Mouse (Mus musculus): ENCODE measurements at regions not wholly inside any gene's neighbourhood (a gene's known extent, or its start where the extent isn't known, plus 50 kb on each side); places are given as distances from the start of the nearest gene placed in this dataset.
A peak's percentile ranks its signal among the peaks of the same experiment; 100 is the strongest.

DNA sequence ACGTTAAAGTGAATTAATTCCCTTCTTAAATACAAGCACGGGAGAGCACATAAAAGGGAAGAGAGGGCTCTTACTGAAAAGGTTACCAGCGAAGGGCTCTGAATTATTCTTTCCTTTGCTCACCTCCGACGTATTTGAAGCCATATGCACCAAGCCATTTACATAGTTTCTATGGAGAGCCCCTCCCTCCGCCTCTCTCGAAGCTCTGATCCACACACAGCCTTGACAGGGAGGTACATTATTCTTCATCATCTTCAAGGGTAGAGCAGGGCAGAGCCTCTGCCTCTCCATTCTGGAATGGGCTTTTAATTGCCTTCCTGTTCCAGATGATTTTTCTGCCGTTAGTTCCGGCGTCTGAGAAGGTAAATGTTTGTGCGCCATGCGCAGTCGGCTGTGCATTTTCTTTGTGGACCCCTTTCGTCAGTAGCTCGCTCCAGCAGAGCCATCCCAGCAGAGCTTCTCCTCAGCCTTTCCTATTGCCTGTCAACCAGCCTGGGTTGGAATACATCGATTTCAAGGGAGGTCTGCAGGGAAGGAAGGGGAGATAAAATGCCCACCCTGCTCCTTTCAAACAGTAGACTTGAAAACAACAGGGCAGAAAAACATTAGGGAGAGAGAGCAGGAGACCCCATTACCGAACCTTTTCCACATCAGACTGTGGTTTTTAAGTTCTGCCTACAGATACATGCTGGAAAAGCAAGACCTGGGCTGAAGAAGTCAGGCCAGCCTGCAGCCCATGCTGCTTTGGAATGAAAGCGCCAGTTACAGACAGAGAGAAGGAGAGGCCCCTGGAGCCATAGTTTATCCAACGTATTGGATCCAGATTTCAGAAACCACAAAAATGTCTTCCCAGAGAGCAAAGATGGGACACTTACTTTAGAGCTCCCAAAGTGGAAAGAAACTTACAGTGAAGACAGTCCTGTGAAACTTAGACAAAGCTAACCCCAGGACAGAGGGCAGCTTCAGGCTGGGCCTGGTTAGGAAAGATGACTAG is 124.1 kb downstream of the Edn3 start:
- DNase-seq (ENCODE audit: extremely low spot score in 1 of 2, low spot score in 1 of 2): no peak

DNA sequence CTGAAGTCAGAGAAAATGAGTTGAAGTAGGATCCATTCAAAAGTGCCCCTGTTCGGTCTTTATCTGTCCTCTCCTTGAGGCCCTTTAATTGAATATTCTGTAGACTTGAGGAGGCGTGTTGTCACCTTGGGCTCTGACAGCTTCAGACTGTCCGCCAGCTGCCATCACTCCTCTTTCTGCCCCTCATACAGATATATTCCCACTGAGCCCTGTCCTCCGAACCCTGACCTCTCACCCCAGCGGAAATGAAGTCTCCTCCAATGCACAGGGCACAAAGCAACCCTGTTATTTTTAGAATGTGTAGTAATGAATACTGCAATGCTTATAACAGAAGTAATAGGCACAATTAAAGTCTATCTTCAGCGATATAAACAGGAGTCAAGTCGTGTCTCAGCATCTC is 117.4 kb upstream of the Gm14444 start:
- DNase-seq (ENCODE audit: extremely low spot score in 1 of 2, low spot score in 1 of 2): no peak

DNA sequence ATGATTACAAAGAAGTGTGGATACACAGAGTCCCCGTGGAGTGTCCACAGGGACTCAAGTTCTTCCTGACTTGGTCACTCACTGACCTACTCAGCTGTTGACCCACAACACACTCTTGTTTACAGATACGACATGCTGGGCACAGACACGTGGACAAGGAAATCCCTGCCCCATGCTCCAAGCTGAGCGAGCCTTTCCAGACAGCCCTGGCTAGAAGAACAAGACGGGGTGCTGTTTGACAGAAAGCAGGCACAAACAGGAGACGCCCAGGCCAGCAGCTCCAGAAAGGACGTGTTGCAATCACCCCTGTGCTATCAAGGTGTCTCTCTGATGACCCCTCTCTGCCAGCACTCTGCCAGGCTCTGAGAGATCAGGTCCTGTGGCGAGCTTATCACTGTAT is 112.6 kb upstream of the Gm14444 start:
- DNase-seq (ENCODE audit: extremely low spot score in 1 of 2, low spot score in 1 of 2): no peak

DNA sequence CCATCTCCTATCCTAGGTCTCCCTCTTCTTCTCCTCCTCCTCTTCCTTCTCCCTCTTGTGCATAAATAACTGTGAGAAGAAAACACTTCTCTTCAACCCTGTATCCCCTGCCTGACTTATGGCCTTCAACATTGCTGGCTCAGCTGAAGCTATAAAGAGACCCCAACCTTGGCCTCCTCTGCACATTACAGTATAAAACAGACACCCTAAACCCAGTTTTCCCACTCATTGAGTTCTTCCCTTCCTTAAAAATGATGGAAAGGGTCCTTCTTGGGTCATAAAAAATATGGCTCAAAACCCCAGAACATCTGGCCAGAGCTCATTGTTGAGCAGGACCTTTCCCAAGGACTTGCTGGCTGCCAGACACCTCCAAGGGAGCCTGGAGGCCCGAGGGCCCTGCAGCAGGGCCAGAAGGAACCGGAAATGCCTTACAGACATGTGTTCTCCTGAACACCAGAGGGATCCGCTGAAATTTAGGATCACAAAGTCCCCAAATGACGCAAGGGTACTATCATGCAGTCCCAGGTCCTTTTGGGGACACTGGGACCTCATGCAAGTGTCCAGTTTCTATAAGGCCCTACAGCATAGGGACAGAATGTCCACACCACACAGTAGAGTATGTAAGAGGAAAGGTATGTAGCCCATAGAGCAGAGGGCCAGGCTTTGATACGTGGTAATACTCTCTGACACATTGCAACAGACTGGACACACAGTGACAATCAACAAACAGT is 109.9 kb upstream of the Gm14444 start:
- no peak for DNase-seq (ENCODE audit: extremely low spot score in 1 of 2, low spot score in 1 of 2)

DNA sequence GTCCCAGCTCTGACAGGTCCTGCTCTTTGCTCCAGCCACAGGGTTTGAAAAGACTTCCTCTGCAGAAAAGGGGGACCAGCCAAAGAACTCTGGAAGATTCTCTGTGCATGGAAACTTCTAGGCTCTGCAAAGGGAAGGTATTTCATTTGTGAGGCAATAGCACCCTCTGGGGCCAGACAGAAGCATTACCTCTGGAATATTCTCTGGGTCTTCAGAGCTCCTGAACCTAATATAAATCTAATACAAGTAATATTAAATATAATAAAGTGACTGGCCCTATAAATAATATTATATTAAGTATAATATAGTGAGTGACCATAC is 109.4 kb upstream of the Gm14444 start:
- peak; percentile 44 to 77 for DNase-seq (ENCODE audit: extremely low spot score in 1 of 2, low spot score in 1 of 2)

DNA sequence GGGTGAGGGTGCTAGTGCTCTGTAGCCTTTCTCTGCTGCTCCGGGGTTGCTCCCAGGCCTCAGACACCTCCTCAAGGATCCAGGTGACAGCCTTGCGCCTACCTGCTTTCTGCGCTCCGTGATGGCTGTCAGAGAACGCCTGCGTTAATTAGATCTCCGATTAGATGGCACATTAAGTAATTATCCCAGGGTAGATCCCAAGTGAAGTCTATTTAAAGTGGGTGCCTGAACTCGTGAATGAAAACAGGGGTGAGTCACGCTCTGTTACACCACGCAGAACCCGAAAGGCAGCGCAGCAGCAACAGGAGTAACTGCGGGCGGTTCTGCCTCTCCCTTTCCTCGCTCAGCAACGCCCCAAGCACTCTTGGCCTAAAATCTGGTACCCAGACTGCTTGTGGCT is 108.2 kb upstream of the Gm14444 start:
- no peak for DNase-seq (ENCODE audit: extremely low spot score in 1 of 2, low spot score in 1 of 2)

DNA sequence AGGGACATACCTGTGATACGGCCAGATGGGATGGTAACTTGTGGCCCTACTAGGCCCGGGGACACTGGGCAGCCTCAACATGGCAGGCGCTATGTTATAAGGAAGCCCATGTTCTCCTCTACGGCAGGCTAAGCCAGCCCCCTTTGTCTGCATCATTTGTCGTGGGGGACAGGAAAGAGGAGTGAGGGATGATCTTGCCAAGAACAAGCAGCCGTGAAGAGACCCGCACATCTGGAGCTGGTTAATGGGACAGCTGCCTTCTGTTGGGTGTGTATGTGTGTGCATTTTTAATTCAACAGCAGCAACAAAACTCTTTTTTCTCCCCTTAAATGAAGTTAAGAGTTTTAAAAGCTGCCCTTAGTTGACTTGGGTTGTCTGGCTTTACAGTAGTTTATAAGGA is 106.4 kb upstream of the Gm14444 start:
- no peak for DNase-seq (ENCODE audit: extremely low spot score in 1 of 2, low spot score in 1 of 2)

DNA sequence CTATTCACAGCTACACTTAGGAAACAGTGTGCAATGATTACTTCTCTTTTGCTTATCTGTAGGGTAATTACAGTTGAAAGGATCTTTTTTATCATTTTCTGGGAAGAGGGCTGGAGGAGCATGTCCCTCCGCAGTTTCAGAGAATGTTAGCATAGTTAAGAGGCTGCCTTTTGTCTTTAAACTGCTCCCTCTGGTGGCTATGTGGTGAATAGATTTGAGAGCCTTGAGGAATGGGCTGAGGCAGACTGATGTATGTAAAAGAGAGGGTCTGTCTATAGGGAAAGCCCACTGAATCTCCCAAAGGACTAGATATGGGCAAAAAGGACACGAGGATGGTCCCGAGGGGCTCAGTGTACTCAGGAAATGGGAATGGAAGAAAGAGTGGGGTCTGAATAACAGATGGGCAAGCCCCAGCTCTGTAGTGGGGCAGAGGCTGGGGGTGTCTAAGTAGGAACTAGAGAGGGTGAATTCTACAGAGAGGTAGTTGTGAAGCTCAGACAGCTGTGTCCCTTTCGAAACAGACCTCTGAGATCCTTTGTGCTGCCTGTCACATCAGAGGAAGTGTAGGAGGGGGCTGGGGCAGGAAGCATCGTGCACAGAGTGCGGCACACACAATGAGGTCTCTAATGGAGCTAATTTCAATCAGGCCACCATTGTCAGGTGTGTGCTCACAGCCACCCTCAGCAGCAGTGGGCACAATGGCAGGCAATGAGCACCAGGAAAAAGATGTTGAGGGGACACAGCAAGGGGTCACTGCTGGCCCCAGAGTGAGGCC is 104.0 kb upstream of the Gm14444 start:
- DNase-seq (ENCODE audit: extremely low spot score in 1 of 2, low spot score in 1 of 2): peak in 1 of 2 experiments; percentile 41

DNA sequence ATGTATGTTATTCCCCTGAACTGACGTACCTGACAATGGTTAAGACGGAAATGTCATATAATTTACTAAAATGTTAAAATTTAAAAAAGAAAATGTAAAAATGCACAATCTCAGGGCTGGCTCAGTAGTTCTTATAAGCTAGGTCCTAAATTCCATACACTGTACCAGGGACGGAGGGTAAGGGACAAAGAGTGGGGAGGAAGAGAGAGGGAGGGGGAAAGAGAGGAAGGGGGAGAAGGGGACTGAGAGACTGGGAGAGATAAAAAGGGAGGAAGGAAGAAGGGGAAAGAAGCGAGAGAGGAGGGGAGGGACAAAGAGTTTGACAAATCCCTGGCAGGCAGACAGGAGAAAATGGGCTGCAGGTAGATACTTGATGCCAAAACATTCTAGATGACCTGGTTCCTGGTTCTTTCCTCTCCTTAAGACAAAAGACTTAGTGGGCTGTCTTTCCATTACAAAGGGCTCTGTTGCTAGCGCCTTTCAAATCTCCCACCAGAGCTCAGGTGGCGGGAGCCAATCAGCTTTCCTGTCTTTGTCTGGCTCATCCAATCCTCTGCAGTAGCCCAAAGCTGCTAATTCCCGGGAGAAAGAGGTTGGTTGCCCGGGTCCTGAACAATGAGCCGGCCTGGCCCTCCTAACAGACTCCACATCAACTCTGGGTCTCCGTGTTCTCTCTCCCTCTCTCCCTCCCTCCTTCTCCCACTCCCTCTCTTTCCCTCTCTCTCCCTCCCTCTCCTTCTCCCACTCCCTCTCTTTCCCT is 92.7 kb upstream of the Gm14444 start:
- DNase-seq (ENCODE audit: extremely low spot score in 1 of 2, low spot score in 1 of 2): peak in 1 of 2 experiments; percentile 13

DNA sequence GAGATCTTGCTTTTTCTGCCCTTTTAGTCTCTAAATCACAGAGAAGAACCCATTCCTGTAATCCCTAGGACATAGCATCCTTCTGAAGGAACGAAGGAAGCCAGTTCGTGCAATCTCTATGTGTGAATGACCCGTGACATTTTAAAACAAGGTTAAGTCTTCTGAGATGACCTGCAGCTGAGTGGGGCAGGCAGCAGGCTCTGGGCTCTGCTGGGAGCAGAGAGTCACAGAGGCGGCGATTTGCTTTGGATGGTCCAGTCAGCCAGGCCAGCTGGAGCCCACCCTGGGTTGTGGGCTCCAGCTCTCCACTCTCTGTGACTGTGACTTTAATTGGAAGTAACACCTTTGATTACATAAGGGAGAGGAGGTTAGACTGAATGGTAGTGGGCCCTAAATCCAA is 92.1 kb upstream of the Gm14444 start:
- DNase-seq (ENCODE audit: extremely low spot score in 1 of 2, low spot score in 1 of 2): no peak

DNA sequence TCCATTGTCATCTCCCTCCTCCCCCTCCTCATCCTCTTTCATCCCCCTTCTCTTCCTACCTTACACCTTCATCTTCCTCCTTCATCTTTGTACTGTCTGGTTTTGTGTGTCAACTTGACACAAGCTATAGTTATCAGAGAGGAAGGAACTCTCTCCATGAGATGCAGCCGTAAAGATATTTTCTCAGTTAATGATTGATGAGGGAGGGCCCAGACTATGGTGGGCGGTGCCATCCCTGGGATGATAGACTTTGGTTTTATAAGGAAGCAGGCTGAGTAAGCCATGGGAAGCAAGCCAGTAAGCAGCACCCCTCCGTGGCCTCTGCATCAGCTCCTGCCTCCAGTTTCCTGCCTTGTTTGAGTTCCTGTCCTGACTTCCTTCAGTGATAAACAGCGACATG is 87.8 kb upstream of the Gm14444 start:
- no peak for DNase-seq (ENCODE audit: extremely low spot score in 1 of 2, low spot score in 1 of 2)

DNA sequence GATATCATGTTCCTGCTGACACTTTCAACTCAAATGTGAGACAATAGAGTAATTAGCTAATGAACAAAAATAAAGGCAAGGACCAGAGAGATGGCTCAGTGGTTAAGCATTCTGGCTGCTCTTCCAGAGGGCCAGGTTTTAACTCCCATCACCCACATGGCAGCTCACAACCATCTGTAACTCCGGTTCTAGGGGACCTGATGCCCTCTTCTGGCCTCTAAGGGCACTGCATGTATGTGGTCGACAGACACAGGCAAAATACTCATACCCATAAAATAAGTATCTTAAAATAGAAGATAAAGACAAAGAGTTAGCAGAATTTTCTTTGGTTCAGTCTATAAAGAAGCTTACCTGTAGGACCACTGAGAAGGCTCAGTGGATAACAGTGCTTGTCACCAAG is 80.3 kb upstream of the Gm14444 start:
- no peak for DNase-seq (ENCODE audit: extremely low spot score in 1 of 2, low spot score in 1 of 2)

DNA sequence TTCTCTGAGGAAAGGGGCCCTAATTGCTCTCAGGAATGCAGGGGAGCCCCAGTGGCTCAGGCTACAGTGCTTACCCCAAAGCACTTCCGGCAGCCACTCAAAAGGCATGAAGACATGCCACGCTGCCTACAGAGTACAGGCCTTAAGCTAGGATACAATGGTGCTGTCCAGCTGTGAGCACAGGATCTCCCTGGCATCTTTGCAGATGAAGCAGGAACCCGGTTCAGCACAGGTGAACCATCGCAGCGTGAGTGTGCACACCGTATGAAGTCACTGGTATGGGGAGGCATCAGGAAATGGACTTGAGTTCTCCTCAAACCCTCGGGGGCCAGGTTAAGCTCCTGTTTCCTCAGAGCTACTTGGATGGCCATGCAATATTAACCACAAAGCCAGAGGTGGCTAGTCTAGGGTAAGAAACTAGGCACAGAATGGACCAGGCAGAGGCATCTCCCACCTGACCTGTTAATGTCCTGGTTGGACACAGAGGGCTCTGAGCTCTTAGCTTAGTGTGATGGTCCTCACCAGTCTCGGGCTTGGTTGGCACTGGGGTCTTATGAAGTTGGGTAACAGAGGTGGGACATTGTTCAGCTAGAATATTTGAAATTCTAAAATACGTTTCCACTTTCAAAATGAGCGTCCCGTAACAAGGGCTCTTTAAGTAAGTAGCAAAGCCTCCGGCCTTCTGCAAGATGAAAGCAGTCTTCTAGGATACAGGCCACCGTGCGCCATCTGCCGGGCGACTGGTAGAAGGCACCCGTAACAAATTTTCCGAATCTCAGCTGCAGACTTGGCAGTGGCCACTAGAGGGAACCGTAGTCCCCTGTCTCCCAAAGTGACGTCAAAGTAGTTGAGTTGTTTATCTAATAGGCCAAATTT is 77.7 kb upstream of the Gm14444 start:
- DNase-seq (ENCODE audit: extremely low spot score in 1 of 2, low spot score in 1 of 2): peak; percentile 86 to 91

DNA sequence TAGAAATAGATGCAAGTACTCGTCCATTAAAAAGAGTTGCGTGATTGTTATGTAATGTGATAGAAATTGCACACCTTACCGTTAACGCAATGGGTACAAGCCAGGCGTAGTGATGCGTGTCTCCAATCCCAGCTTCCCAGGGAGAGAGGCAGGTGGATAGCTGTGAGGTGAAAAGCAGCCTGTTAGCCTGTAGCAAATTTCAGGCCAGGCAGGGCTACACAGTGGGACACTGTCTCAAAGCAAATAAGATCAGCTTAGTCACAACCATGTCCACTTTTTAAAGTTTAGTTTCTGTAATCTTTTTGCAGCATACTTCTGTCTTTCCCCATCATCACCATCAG is 77.1 kb upstream of the Gm14444 start:
- no peak for DNase-seq (ENCODE audit: extremely low spot score in 1 of 2, low spot score in 1 of 2)

DNA sequence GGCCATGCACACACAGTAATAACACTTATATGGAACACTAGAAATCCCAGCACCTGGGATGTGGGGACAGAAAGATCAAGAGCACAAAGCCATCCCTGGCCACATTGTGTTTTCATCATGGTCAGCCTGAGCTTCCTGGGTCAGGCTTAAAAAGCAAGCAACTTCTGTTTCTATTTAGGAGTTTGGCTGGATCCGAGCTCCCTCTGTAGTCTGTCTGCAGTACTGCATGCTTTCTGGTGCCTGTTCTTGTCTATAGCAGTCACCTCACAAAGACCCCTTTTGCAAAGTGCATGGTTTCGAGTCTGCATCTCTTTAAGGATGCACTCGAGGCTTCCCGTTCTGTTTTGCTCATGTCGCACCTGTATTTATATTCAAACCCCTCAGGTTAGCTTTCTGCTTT is 73.4 kb upstream of the Gm14444 start:
- peak in 1 of 2 experiments; percentile 30 for DNase-seq (ENCODE audit: extremely low spot score in 1 of 2, low spot score in 1 of 2)

DNA sequence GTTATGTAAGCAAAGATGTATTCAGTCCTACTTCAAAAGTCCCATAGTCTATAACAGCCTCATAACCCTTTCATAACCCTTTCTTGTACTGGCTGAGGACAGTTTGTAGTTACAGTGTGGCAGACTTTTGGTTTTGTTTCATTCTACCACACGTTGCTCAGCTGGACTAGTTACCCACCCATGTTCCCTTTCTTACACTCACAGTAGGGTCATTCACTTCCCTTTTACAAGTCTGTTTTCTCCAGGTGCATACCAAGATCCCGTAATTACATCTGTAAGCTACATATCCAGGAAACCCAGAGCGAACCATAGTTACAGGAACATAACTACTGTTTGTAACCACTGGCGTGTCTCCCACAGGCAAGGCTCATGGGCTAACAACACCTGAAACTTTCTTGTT is 72.1 kb upstream of the Gm14444 start:
- DNase-seq (ENCODE audit: extremely low spot score in 1 of 2, low spot score in 1 of 2): no peak

DNA sequence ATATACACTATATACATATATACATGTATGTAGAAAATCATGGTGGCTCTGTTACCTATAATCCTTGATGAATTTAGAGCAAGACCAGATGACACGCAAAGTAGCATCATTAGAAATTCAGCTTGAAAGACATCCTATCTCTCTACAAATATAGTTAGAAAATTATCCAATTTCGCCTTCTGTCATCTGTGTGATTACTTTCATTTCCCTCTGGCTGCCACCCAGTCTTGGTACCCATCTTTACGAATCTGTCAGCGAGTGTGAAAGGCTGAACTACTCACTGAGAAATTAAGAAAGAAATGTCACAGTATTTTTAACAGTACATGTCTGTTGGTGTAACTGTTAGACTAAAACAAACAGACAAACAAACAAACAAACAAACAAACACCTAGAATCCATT is 67.8 kb upstream of the Gm14444 start:
- no peak for DNase-seq (ENCODE audit: extremely low spot score in 1 of 2, low spot score in 1 of 2)

DNA sequence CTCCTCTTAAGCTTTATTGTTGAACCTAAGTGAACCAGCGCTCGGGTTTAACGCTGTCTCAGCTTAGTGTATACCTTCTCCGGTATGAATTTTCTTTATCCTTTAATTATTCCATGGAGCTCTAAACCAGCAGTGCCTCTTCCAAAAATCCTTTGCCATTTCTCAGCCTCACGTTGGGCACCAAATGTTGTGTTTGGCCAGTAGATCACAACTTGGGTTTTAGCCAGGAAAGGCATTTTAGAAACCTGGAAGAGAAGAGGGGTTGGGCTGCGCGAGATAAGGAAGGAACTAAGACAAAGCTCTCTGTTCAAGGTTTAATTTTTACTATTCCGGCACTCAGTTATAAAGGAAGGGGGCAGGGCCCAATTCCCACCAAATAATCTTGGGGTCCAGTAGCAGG is 61.9 kb upstream of the Gm14444 start:
- DNase-seq (ENCODE audit: extremely low spot score in 1 of 2, low spot score in 1 of 2): no peak
